Mouse (Mus musculus) G1E (cell line): ENCODE measurements around the gene Urad.

Experiments used
- CTCF ChIP-seq: IDR thresholded peaks from 2 replicates; pipeline ENCODE4 v1.5.1; 2012; ENCODE audit warnings: low read depth, low read length, inconsistent platforms, mixed read lengths
- GATA1 ChIP-seq: IDR thresholded peaks from 2 replicates; pipeline ENCODE4 v1.6.1; 2012; ENCODE audit warnings: borderline replicate concordance, low read length, inconsistent platforms, mixed read lengths
- GATA2 ChIP-seq: IDR thresholded peaks from 2 replicates; pipeline ENCODE4 v1.6.1; 2012; ENCODE audit warnings: low read depth, low read length, inconsistent platforms, borderline replicate concordance
- POLR2AphosphoS5 ChIP-seq: IDR thresholded peaks from 2 replicates; pipeline ENCODE4 v1.6.1; 2012; ENCODE audit warnings: low read depth, low read length, inconsistent platforms; ENCODE audit not compliant: insufficient replicate concordance
- TAL1 ChIP-seq: conservative IDR thresholded peaks from 2 replicates; pipeline ENCODE4 v1.6.1; 2012; ENCODE audit warnings: low read depth, low read length, inconsistent platforms, mixed read lengths

- TF ChIP-seq CTCF (no peak), POLR2AphosphoS5 (no peak), GATA1 (no peak), TAL1 (no peak), GATA2 (no peak)
Measured at GRCm38 (mm10) chr5:147354985-147355384, 32.7 kb upstream of the Urad start.
